9 mouse cellular contexts compared by ENCODE assay signal in the genomic region with DNA sequence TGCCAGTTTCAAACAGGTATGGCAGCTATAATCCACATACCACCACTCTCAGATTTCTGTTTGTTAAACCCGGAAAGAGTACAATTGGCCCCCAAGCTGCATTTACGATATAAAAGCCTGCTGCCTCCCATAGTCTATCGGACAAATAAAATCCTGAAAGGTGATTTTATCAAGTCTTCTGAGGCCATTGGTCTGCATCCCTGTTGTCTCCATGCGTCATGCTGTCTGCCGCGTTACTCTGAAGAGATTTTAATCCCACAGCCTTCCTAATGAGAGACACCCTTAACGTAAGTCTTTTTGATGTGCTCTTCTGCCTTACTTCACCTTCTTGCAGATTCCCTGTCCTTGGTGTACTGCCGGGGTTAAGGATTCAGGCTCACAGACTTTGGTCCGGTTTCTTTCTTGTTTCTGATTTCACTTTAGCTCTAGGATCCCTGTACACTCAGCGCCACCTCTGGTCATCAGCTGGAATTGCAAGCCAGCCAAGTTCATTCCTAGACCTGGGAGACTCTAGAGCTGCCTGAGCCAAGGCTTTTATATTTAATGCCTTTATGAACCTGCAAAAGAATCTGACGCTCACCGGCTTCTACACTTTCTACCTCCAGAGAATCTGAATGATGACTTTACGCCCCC.
DNase-seq lines count a peak whose midpoint lies in the region; ATAC-seq lines count a peak whose summit lies in the region.
"Had no signal": no experiment of that assay in that cellular context is flagged by ENCODE, and none has a peak within 500 bp of the region (broad histone marks: within the 10 kb centered on the region; RNA-seq: fewer than 3 reads in every experiment).

No protein-coding gene starts in this region.

- peak; percentile 92 for DNase-seq in heart, adult 11 months
- DNase-seq in heart, postnatal 25 days (ENCODE audit: low spot score) = no peak
- DNase-seq in cerebellum, adult 18-20 months = peak; percentile 48 to 52
- DNase-seq in hindbrain, embryonic 10.5 days (ENCODE audit: low spot score) = peak; percentile 52
- DNase-seq in layer of hippocampus, postnatal 14 days (ENCODE audit: low spot score in 2 of 2) = peak; percentile 51 to 67
- DNase-seq in mesoderm, embryonic 11.5 days (ENCODE audit: low read depth, low spot score) = peak; percentile 52

- intact Hi-C loops in heart, postnatal 25 days (cut with DNase I) = loop anchor here (2.0 kb wide), 1 partner anchor 660 kb away; no protein-coding TSS in a partner anchor

- H3K4me3 ChIP-seq in forebrain, embryonic 15.5 days = no peak overlapping the region
- H3K4me3 ChIP-seq in hindbrain, embryonic 10.5 days = no peak overlapping the region
- H3K4me3 ChIP-seq in stomach, embryonic 16.5 days (replicated peaks; ENCODE audit: low read length) = 0 out of 2 replicates have a peak overlapping the region, but pooled peaks have one; percentile 20
- H3K4me3 ChIP-seq: liver, embryonic 15.5 days had no signal

- 52% methylated on average over 13 of the region's 13 CpGs for WGBS in forebrain, embryonic 15.5 days
- 62% methylated on average over 13 of the region's 13 CpGs for WGBS in hindbrain, embryonic 10.5 days
- WGBS in stomach, embryonic 16.5 days = 48% methylated on average over 13 of the region's 13 CpGs

- no peaks in the 10 kb centered on the region for H3K4me1 ChIP-seq in forebrain, embryonic 15.5 days
- no peaks in the 10 kb centered on the region for H3K4me1 ChIP-seq in hindbrain, embryonic 10.5 days (replicated peaks)
- H3K4me1 ChIP-seq in stomach, embryonic 16.5 days (ENCODE audit: control insufficient read depth, insufficient read depth, low read length) = no peaks in the 10 kb centered on the region
- H3K4me1 ChIP-seq: liver, embryonic 15.5 days had no signal

- H3K27me3 ChIP-seq in forebrain, embryonic 15.5 days = no peaks in the 10 kb centered on the region
- H3K27me3 ChIP-seq in hindbrain, embryonic 10.5 days (ENCODE audit: insufficient read depth, poor library complexity, severe bottlenecking) = no peaks in the 10 kb centered on the region
- no peaks in the 10 kb centered on the region for H3K27me3 ChIP-seq in stomach, embryonic 16.5 days (ENCODE audit: control insufficient read depth, insufficient read depth, low read length)
- H3K27me3 ChIP-seq: liver, embryonic 15.5 days had no signal

- H3K36me3 ChIP-seq in forebrain, embryonic 15.5 days = no peaks in the 10 kb centered on the region
- H3K36me3 ChIP-seq in hindbrain, embryonic 10.5 days = no peaks in the 10 kb centered on the region
- H3K36me3 ChIP-seq in stomach, embryonic 16.5 days (ENCODE audit: control insufficient read depth, insufficient read depth, low read length) = no peaks in the 10 kb centered on the region
- H3K36me3 ChIP-seq: liver, embryonic 15.5 days had no signal

- H3K27ac ChIP-seq in forebrain, embryonic 15.5 days (replicated peaks) = no peak overlapping the region
- H3K27ac ChIP-seq in hindbrain, embryonic 10.5 days = no peak overlapping the region
- no peak overlapping the region for H3K27ac ChIP-seq in stomach, embryonic 16.5 days (ENCODE audit: low read length)
- H3K27ac ChIP-seq: liver, embryonic 15.5 days had no signal

- no peaks in the 10 kb centered on the region for H3K9me3 ChIP-seq in forebrain, embryonic 15.5 days
- H3K9me3 ChIP-seq in hindbrain, embryonic 10.5 days = no peaks in the 10 kb centered on the region
- H3K9me3 ChIP-seq in stomach, embryonic 16.5 days (replicated peaks; ENCODE audit: control insufficient read depth, low read length) = no peaks in the 10 kb centered on the region
- H3K9me3 ChIP-seq: liver, embryonic 15.5 days had no signal

- H3K9ac ChIP-seq in forebrain, embryonic 15.5 days (replicated peaks) = no peak overlapping the region
- H3K9ac ChIP-seq in stomach, embryonic 16.5 days (ENCODE audit: low read length) = no peak overlapping the region
- H3K9ac ChIP-seq: liver, embryonic 15.5 days had no signal

- ATAC-seq in forebrain, embryonic 15.5 days (replicated peaks) = 0 out of 2 replicates have a peak, but pooled peaks have one; percentile 32
- ATAC-seq in stomach, embryonic 16.5 days (ENCODE audit: insufficient read depth, low FRiP score) = peak; percentile 58; the same call in 1 of the 2 replicates

- H3K4me2 ChIP-seq in forebrain, embryonic 15.5 days (replicated peaks) = no peak overlapping the region
- no peak overlapping the region for H3K4me2 ChIP-seq in stomach, embryonic 16.5 days (ENCODE audit: low read depth, low read length)
- H3K4me2 ChIP-seq: liver, embryonic 15.5 days had no signal
